8 mouse cellular contexts compared by ENCODE assay signal in genomic region chr3:95994975-95995801, GRCm38 (mm10). TPM values are rescaled to one million over a fixed set of nuclear protein-coding genes. Genes with fewer than 3 reads are reported as not detected.
DNase-seq lines count a peak whose midpoint lies in the region; ATAC-seq lines count a peak whose summit lies in the region.

No protein-coding gene starts in this region.

- H3K27me3 ChIP-seq in heart, embryonic 15.5 days: no peaks in the 10 kb centered on the region
- no peaks in the 10 kb centered on the region for H3K27me3 ChIP-seq in limb, embryonic 12.5 days
- H3K27me3 ChIP-seq in neural tube, embryonic 12.5 days (replicated peaks): no peaks in the 10 kb centered on the region

- 1% methylated on average over 41 of the region's 51 CpGs for WGBS in heart, embryonic 15.5 days
- under 1% methylated on average over 50 of the region's 51 CpGs for WGBS in limb, embryonic 12.5 days
- under 1% methylated on average over 49 of the region's 51 CpGs for WGBS in neural tube, embryonic 12.5 days

- peak overlapping the region; percentile 73 for H3K9ac ChIP-seq in heart, embryonic 15.5 days
- H3K9ac ChIP-seq in limb, embryonic 12.5 days (replicated peaks): peak overlapping the region; percentile 99
- peak overlapping the region; percentile 99 for H3K9ac ChIP-seq in neural tube, embryonic 12.5 days

- H3K4me2 ChIP-seq in heart, embryonic 15.5 days: peak overlapping the region; percentile 64
- H3K4me2 ChIP-seq in limb, embryonic 12.5 days: peak overlapping the region; percentile 86
- H3K4me2 ChIP-seq in neural tube, embryonic 12.5 days (replicated peaks): peak overlapping the region; percentile 91

- H3K36me3 ChIP-seq in heart, embryonic 15.5 days: peaks cover 20% of the 10 kb centered on the region
- H3K36me3 ChIP-seq in limb, embryonic 12.5 days: peaks cover 36% of the 10 kb centered on the region
- H3K36me3 ChIP-seq in neural tube, embryonic 12.5 days: peaks cover 30% of the 10 kb centered on the region

- peaks cover 66% of the 10 kb centered on the region for H3K4me1 ChIP-seq in heart, embryonic 15.5 days (replicated peaks)
- H3K4me1 ChIP-seq in limb, embryonic 12.5 days (replicated peaks): peaks cover 49% of the 10 kb centered on the region
- peaks cover 47% of the 10 kb centered on the region for H3K4me1 ChIP-seq in neural tube, embryonic 12.5 days

- peak; percentile 32 for ATAC-seq in heart, embryonic 15.5 days (replicated peaks; ENCODE audit: insufficient number of reproducible peaks, insufficient read depth, low FRiP score, low read depth)
- peak; percentile 34; the same call in 1 of the 2 replicates for ATAC-seq in limb, embryonic 12.5 days (ENCODE audit: insufficient number of reproducible peaks, insufficient read depth, low FRiP score, low TSS enrichment, low read depth)
- ATAC-seq in neural tube, embryonic 12.5 days (ENCODE audit: low FRiP score, low read depth): peak; percentile 77

- no peaks in the 10 kb centered on the region for H3K9me3 ChIP-seq in heart, embryonic 15.5 days (replicated peaks)
- no peaks in the 10 kb centered on the region for H3K9me3 ChIP-seq in limb, embryonic 12.5 days
- no peaks in the 10 kb centered on the region for H3K9me3 ChIP-seq in neural tube, embryonic 12.5 days

- peak overlapping the region; percentile 98 for H3K27ac ChIP-seq in heart, embryonic 15.5 days
- peak overlapping the region; percentile 99 for H3K27ac ChIP-seq in limb, embryonic 12.5 days
- H3K27ac ChIP-seq in neural tube, embryonic 12.5 days: peak overlapping the region; percentile 98

- peak; percentile 46 for DNase-seq in gastrocnemius, postnatal 10 days
- DNase-seq in gastrocnemius, postnatal 36 days: no peak
- peak; percentile 53 to 59 for DNase-seq in B cell, adult 2 months
- DNase-seq in cerebellum, adult 8-10 months: peak; percentile 65
- DNase-seq in left cerebral cortex, postnatal 25 days (ENCODE audit: low spot score in 2 of 2): no peak

- intact Hi-C loops in gastrocnemius, postnatal 36 days (cut with DNase I): no loop called here
- intact Hi-C loops in left cerebral cortex, postnatal 25 days (cut with DNase I): loop anchor here (5.0 kb wide), 1 partner anchor 47 kb away; no protein-coding TSS in a partner anchor

- H3K4me3 ChIP-seq in heart, embryonic 15.5 days: peak overlapping the region; percentile 71
- H3K4me3 ChIP-seq in limb, embryonic 12.5 days (replicated peaks): peak overlapping the region; percentile 85
- H3K4me3 ChIP-seq in neural tube, embryonic 12.5 days: peak overlapping the region; percentile 85

RNA-seq across cellular contexts. Expression of gene Plekho1, which starts 0.6 kb away (rescaled TPM):
- 10 to 100 TPM; 56.2 to 67.9 TPM for total RNA-seq in gastrocnemius, postnatal 10 days (2021)
- total RNA-seq in gastrocnemius, postnatal 36 days (2021): 10 to 100 TPM; 17.6 to 23.6 TPM
- polyA plus RNA-seq in heart, embryonic 15.5 days (2015; fragmentation: Nextera tagmentation; extraction: Ambion mirVana): 64.3 and 69.6 TPM in 2 replicates
- polyA plus RNA-seq in limb, embryonic 12.5 days (2016; fragmentation: Nextera tagmentation; extraction: Ambion mirVana): 79.8 and 91.8 TPM in 2 replicates
- 90.0 and 91.9 TPM in 2 replicates for polyA plus RNA-seq in neural tube, embryonic 12.5 days (2016; fragmentation: Nextera tagmentation; extraction: Ambion mirVana)
- 10 to 100 TPM; 71.6 to 84.8 TPM for total RNA-seq in left cerebral cortex, postnatal 25 days (2021)

Comparison
In these comparisons a context has a peak if more than half of its experiments do, and no peak if none do; other contexts are left out.
1. DNase-seq: peak in gastrocnemius, postnatal 10 days (single experiment), B cell, adult 2 months (2 of 2) and cerebellum, adult 8-10 months (single experiment); none in gastrocnemius, postnatal 36 days (0 of 2) and left cerebral cortex, postnatal 25 days (0 of 2).
2. Peak in every context shown above with its lines, with median percentiles within 50 percentile points of each other: ATAC-seq, H3K27ac ChIP-seq, H3K4me2 ChIP-seq, H3K4me3 ChIP-seq and H3K9ac ChIP-seq.